Mouse (Mus musculus): ENCODE results near the gene Gm14214. TPM values are rescaled to one million over a fixed set of nuclear protein-coding genes. Genes with fewer than 3 reads are reported as not detected.
A peak's percentile ranks its signal among the peaks of the same experiment; 100 is the strongest.

The Gm14214 gene
- total RNA-seq, 1 experiment from 2014 or later: not detected

- ATAC-seq (replicated peaks in 1 of 2; ENCODE audit: insufficient read depth in 1 of 2, low FRiP score in 2 of 2, low TSS enrichment in 1 of 2, low read depth in 1 of 2, poor library complexity in 2 of 2, severe bottlenecking in 2 of 2): no peak
Observed at GRCm38 (mm10) chr2:154743915-154744314, 25.9 kb downstream of the Gm14214 start.

DNA sequence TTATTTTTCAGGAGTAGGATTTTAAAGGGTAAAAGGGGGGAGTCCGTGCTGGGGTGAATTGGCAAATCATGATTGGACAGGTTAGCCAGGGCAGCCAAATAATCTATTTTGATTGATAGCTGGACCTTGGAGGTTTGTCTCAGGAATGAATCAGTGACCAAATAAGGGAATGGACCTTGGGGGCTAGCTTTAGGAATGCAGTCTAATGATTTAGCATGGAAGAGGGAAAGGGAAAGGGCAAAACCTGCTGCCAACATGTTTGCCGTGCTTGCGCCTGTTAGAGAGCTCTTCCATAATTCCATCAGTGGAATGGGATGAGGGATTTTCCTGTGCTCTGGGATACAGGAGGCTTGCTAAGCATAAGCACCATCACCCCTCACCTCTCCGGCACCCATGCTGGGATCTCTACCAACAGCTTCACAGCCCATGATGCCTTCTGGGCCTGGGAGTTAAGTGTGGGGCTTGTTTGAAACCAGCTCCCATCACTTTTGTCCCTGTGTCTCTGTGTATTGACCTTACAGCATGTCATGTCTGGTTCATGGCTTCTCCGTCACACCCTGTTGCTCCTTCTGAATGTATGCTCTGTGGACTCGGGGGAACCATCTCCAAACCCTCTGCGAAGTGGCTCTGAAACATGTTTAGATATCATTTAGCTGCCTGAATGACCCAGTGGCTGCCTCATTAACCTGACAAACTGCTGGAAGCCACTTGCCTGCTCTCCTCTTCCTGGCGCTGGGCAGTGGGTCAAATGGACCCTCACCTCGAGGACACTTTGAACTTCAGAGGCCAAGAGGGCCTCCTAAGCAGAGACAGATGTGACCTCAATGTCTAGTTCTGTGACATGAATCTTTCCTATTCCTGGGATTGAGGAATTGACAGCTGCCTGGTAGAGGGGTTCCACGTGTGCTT is 26.7 kb downstream of the Gm14214 start:
- ATAC-seq (replicated peaks in 1 of 2; ENCODE audit: insufficient read depth in 1 of 2, low FRiP score in 2 of 2, low TSS enrichment in 1 of 2, low read depth in 1 of 2, poor library complexity in 2 of 2, severe bottlenecking in 2 of 2): no peak

- no peak for ATAC-seq (replicated peaks in 1 of 2; ENCODE audit: insufficient read depth in 1 of 2, low FRiP score in 2 of 2, low TSS enrichment in 1 of 2, low read depth in 1 of 2, poor library complexity in 2 of 2, severe bottlenecking in 2 of 2)
Observed at GRCm38 (mm10) chr2:154738621-154739020, 31.2 kb downstream of the Gm14214 start.

GRCm38 (mm10) chr2:154735986-154736385 is 33.8 kb downstream of the Gm14214 start:
- no peak for ATAC-seq (replicated peaks in 1 of 2; ENCODE audit: insufficient read depth in 1 of 2, low FRiP score in 2 of 2, low TSS enrichment in 1 of 2, low read depth in 1 of 2, poor library complexity in 2 of 2, severe bottlenecking in 2 of 2)

- ATAC-seq (replicated peaks in 1 of 2; ENCODE audit: insufficient read depth in 1 of 2, low FRiP score in 2 of 2, low TSS enrichment in 1 of 2, low read depth in 1 of 2, poor library complexity in 2 of 2, severe bottlenecking in 2 of 2): no peak
Observed at GRCm38 (mm10) chr2:154735416-154735815, 34.4 kb downstream of the Gm14214 start.

GRCm38 (mm10) chr2:154734977-154735376 is 34.9 kb downstream of the Gm14214 start:
- ATAC-seq (replicated peaks in 1 of 2; ENCODE audit: insufficient read depth in 1 of 2, low FRiP score in 2 of 2, low TSS enrichment in 1 of 2, low read depth in 1 of 2, poor library complexity in 2 of 2, severe bottlenecking in 2 of 2): no peak

DNA sequence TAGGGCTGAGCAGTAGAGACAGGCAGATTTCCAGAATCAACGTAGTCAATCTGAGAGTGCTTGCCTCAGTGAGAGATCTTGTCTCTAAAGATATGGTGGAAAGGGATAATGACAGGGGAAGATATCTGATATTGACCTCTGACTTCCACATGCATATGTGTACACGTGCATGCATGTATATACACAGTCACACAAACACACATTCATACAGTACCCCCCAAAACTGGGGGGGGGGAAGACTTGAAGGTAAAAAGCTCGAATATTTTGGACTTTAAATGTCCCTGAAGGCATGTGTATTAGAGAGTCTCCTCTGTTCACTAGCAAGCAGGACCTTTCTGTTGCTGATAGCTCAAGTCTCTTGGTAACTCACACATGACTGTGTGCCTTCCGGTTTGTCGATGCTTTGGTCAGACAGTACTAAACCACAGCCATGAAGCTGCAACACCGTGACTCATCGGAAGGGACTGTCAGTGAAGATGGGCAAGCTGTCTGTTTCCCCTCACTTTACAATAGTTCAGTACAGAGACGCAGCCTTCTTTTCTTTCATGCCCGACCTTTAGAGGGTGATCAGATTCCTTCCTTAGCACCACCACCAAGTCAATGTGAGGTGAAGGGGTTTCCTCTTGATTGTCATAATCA is 37.2 kb downstream of the Gm14214 start:
- ATAC-seq (replicated peaks in 1 of 2; ENCODE audit: insufficient read depth in 1 of 2, low FRiP score in 2 of 2, low TSS enrichment in 1 of 2, low read depth in 1 of 2, poor library complexity in 2 of 2, severe bottlenecking in 2 of 2): peak in 1 of 2 experiments; percentile 51; a peak in 1 of 4 replicates

GRCm38 (mm10) chr2:154731916-154732315 is 37.9 kb downstream of the Gm14214 start:
- no peak for ATAC-seq (replicated peaks in 1 of 2; ENCODE audit: insufficient read depth in 1 of 2, low FRiP score in 2 of 2, low TSS enrichment in 1 of 2, low read depth in 1 of 2, poor library complexity in 2 of 2, severe bottlenecking in 2 of 2)

- ATAC-seq (replicated peaks in 1 of 2; ENCODE audit: insufficient read depth in 1 of 2, low FRiP score in 2 of 2, low TSS enrichment in 1 of 2, low read depth in 1 of 2, poor library complexity in 2 of 2, severe bottlenecking in 2 of 2): no peak
Observed at GRCm38 (mm10) chr2:154730841-154731240, 39.0 kb downstream of the Gm14214 start.

GRCm38 (mm10) chr2:154729737-154730136 is 40.1 kb downstream of the Gm14214 start:
- no peak for ATAC-seq (replicated peaks in 1 of 2; ENCODE audit: insufficient read depth in 1 of 2, low FRiP score in 2 of 2, low TSS enrichment in 1 of 2, low read depth in 1 of 2, poor library complexity in 2 of 2, severe bottlenecking in 2 of 2)

GRCm38 (mm10) chr2:154723473-154723872 is 46.4 kb downstream of the Gm14214 start:
- ATAC-seq (replicated peaks in 1 of 2; ENCODE audit: insufficient read depth in 1 of 2, low FRiP score in 2 of 2, low TSS enrichment in 1 of 2, low read depth in 1 of 2, poor library complexity in 2 of 2, severe bottlenecking in 2 of 2): no peak

DNA sequence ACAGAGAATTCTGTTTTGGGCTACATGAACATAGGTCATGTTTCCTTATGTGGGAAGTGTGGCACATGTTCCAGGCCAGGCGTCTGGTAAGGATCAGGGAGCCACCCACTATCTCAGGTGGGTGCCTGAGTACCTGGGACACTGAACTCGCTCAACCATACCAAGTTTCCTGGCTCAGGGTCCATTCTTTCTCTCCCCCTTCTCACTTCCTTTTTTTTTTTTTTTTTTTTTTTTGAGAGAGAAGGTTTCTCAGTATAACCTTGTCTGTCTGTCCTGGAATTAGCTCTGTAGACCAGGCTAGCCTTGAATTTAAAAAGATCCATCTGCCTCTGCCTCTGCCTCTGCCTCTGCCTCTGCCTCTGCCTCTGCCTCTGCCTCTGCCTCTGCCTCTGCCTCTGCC is 49.5 kb downstream of the Gm14214 start:
- no peak for ATAC-seq (replicated peaks in 1 of 2; ENCODE audit: insufficient read depth in 1 of 2, low FRiP score in 2 of 2, low TSS enrichment in 1 of 2, low read depth in 1 of 2, poor library complexity in 2 of 2, severe bottlenecking in 2 of 2)

Other genes starting within 250 kb of the Gm14214 start
- gene 1700003F12Rik, start 222.9 kb downstream of the Gm14214 start, total RNA-seq (2017): not detected in 2 replicates
- not detected in 2 replicates for gene Actl10, start 218.3 kb downstream of the Gm14214 start, total RNA-seq (2017)
- 1.2 and 2.6 TPM in 2 replicates for gene Necab3, start 211.1 kb downstream of the Gm14214 start, total RNA-seq (2017)
- 7.3 and 9.9 TPM in 2 replicates for gene E2f1, start 200.1 kb downstream of the Gm14214 start, total RNA-seq (2017)
- 12.6 and 17.2 TPM in 2 replicates for gene Pxmp4, start 166.3 kb downstream of the Gm14214 start, total RNA-seq (2017)
- gene Zfp341, start 156.7 kb downstream of the Gm14214 start, total RNA-seq (2017): 0.69 and 1.9 TPM in 2 replicates
- gene 4930519P11Rik, start 156.6 kb downstream of the Gm14214 start, total RNA-seq (2017): not detected in 2 replicates
- 98.4 and 114 TPM in 2 replicates for gene Chmp4b, start 118.3 kb downstream of the Gm14214 start, total RNA-seq (2017)
- 180 and 207 TPM in 2 replicates for gene Raly, start 21.1 kb upstream of the Gm14214 start, total RNA-seq (2017)
- not detected in 2 replicates for gene a, start 21.4 kb upstream of the Gm14214 start, total RNA-seq (2017)
- gene Eif2s2, start 122.9 kb upstream of the Gm14214 start, total RNA-seq (2017): 167 and 192 TPM in 2 replicates
- gene Gm14226, start 248.2 kb upstream of the Gm14214 start, total RNA-seq (2017): not detected in 2 replicates

Data from hematopoietic stem cell, adult 5-6 weeks (primary cell).